Mouse (Mus musculus) WW6 (cell line): ENCODE measurements around the gene Ak7.

Experiments
- DNase-seq: peaks from one replicate; pipeline ENCODE4 v3.0.0-alpha.2; 2013; ENCODE audit warnings: low read depth, low spot score

The Ak7 gene

GRCm38 (mm10) chr12:105705799-105706487 lies at the start of gene Ak7:
Ak7 (plus strand) TSS chr12:105705976.
- DNase-seq = peak; percentile 92

- DNase-seq = no peak
Measured at GRCm38 (mm10) chr12:105676274-105676673, 29.5 kb upstream of the Ak7 start.

DNA sequence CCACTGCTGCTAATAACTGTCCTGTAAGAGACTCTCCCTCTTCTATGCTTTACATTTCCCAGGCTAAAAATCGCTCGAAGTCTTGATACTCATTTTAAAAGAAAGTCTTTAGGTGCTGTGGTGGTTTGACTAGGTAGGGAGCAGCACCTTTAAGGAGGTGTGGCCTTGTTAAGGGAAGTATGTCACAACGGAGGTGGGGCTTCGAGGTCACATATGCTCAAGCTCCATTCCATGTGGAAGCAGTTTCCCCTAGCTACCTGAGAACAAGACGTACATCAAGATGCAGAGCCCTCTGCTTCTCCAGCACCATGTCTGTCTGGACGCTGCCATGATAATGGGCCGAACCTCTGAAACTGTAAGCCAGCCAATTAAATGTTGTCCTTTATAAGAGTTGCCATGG lies 27.6 kb upstream of the Ak7 start:
- DNase-seq = no peak

DNA sequence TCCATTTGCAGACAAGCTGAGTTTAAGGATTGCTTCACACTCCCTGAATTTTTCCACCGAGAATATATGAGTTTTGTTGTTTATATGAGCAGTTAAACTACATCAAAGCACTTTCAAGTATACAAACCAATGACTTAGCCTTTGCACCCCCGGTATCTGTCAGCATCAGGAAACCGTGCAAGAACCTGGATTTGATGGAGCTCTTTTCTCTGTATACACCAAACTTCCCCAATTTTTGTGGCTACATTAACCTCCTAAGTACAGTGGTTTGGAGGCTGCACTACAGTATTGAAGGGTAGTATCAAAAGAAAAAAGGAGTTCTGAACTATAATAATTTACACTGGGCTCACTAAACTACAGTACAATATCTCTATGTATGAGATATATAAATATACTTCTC lies 27.0 kb upstream of the Ak7 start:
- DNase-seq = no peak

- no peak for DNase-seq
Measured at GRCm38 (mm10) chr12:105683933-105684901, 21.6 kb upstream of the Ak7 start, which contains the start of gene Gskip. Gskip (plus strand) TSS chr12:105684829.

- peak; percentile 92 for DNase-seq
Measured at GRCm38 (mm10) chr12:105685001-105685691, 20.6 kb upstream of the Ak7 start, which contains the start of gene Atg2b. Atg2b (minus strand) TSS chr12:105685211.

- no peak for DNase-seq
Measured at GRCm38 (mm10) chr12:105686791-105687190, 19.0 kb upstream of the Ak7 start.

DNA sequence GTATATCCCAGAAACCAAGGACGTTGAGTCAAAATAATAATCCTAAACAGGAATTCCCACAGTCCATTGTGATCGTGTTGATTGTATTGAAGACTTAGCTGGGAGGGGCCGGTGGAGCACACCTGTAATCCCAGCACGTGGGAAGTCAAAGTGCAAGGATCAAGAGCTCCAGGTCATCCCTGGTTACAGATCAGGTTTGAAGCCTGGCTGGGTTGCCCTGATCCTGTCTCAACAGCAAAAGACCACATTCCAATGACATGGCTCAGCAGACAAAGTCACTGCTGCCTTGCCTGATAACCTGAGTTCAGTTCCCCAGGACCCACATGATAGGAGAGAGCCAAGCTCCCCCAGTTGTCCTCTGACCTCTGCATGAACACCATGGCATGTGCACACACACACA lies 18.4 kb upstream of the Ak7 start:
- no peak for DNase-seq

GRCm38 (mm10) chr12:105688546-105688945 lies 17.2 kb upstream of the Ak7 start:
- DNase-seq = no peak

DNA sequence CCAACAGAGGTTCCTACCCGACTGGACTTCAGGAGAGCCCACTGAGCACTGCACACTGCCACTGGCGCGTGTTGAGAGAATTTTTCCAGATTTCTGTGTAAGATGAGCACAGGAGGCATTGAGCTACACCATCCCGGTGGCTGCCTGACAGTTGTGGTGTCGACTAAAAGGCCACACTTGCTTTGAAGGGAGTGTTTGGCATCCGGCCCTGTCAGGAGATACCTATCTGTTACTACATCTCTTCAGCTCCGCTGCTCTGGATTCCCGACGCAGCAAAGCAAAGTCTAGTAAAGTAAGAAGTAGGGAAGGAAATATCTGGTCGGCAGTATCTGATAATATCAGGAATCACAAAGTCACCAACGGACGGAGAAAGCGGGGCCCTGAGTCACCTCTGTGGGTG lies 16.3 kb upstream of the Ak7 start:
- no peak for DNase-seq

- no peak for DNase-seq
Measured at GRCm38 (mm10) chr12:105694021-105694420, 11.8 kb upstream of the Ak7 start.

DNA sequence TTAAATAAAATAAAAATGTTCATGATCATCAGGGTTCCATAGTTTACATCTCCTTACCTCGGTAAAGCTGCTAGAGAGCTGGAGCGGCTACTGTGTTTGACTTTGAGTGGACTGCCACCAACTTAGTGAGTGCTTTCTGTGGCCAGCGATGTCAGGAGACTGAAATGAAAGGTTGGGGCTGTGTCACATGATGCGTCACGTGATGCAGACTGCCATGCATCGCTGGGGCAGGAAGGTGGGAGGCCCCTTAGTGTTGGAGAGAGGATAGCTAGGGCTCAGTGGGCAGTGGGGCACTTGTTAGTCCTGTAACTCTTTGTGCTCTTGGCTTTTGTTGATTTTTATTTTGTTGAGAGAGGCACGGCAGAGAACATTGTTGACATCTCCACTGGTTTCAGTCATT lies 9.9 kb upstream of the Ak7 start:
- DNase-seq = no peak

- DNase-seq = no peak
Measured at GRCm38 (mm10) chr12:105697104-105697780, 8.5 kb upstream of the Ak7 start.

- DNase-seq = no peak
Measured at GRCm38 (mm10) chr12:105700433-105700832, 5.3 kb upstream of the Ak7 start.

DNA sequence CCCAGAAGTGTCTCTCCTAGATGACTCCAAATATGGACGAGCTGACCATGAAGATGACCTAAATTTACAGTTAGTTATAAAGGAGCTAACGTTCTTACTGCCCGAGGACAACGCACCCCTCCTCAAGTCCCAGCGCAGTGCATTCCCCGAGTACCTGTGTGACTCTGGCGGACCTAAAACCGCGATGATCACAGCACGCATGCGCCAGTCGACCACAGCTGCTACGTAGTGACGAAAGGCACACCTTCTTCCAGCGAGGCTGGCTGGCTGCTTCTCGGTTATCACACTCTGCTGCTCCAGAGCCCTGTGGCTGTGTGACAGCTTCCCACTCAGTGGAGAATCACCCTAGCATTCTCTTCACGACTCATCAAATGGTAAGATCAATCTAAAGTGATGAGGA lies 12.8 kb downstream of the Ak7 start:
- DNase-seq = no peak

- DNase-seq = no peak
Measured at GRCm38 (mm10) chr12:105720196-105720595, 14.4 kb downstream of the Ak7 start.

GRCm38 (mm10) chr12:105721452-105722132 lies 15.8 kb downstream of the Ak7 start:
- no peak for DNase-seq

- DNase-seq = no peak
Measured at GRCm38 (mm10) chr12:105722657-105723056, 16.9 kb downstream of the Ak7 start.

DNA sequence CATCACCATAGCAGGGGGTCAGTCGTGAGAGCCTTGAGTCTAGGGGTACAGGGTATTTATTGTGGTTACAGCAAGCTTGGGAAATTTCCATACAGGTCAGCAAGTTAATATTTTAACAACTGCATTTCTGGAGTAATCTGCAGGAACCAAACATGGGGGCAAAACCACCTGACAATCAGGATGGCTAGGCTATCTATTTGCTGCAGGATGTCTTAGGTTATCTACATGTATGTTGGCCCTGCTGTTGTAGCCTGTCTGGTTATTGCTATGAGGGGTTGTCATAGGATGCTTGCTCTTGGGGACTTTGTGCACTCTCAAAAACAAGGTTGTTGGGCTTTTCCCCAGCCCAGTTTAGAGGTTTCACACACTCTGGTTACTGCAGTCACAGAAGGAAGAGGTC lies 18.8 kb downstream of the Ak7 start:
- DNase-seq = no peak

DNA sequence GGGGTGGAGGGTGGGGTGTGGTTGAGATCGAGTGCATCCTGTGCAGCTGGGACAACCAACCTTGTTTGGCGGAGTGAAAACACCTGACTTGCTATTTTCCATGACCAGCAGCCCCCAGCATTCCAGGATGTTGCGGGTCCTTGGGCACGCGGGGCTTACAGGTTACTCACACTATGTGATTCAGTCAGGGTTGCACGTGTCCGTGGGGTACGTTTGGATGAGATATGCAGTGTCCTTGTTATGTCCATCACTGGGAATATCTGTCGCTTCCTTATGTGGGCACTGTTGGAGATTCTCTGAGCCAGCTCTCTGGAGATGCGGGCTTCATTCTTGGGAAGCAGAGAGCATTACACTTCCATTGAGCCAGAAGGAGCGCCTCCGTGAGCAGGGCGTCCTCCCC lies 20.0 kb downstream of the Ak7 start:
- no peak for DNase-seq

DNA sequence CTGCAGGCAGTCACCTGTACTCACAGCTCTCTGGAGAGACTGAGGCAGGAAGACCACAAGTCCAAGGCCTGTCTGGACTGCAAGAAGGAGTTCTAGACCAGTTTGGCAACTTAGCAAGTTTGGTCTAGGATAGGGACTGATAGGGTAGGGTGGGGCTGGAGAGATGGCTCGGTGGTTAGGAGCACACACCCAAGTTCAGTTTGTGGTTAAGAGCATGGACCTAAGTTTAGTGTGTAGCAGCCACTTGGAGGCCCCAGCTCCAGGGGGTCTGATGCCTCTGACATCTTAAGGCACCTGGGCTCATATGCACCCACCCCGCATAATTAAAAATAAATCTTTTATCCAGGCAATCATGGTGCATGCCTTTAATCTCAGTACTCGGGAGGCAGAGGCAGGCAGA lies 21.5 kb downstream of the Ak7 start:
- no peak for DNase-seq
